In genomic region chr3:90526580-90526979, GRCm38 (mm10) we compare ENCODE assay signal across 13 mouse cellular contexts. TPM values are rescaled to one million over a fixed set of nuclear protein-coding genes. Genes with fewer than 3 reads are reported as not detected.
DNase-seq lines count a peak whose midpoint lies in the region; ATAC-seq and TF ChIP-seq lines count a peak whose summit lies in the region.
"Had no signal": no experiment of that assay in that cellular context is flagged by ENCODE, and none has a peak within 500 bp of the region (broad histone marks: within the 10 kb centered on the region; RNA-seq: fewer than 3 reads in every experiment).

TSS of gene S100a14 (plus strand) at chr3:90526856.

- no peak within 1 kb of the TSS for H3K4me2 ChIP-seq in heart, embryonic 12.5 days
- peak within 1 kb of the TSS; percentile 27; the same call in 1 of the 2 replicates for H3K4me2 ChIP-seq in intestine, postnatal 0 days (replicated peaks; ENCODE audit: low read depth)
- H3K4me2 ChIP-seq in neural tube, embryonic 15.5 days, result no peak within 1 kb of the TSS
- H3K4me2 ChIP-seq: liver, embryonic 13.5 days; neural tube, embryonic 13.5 days had no signal

- TF ChIP-seq EP300 in MEL (IDR thresholded peaks at IDR 0.05; ENCODE audit: low read depth in 1 of 2, low read length in 2 of 2), result no peak

- no peak for TF ChIP-seq CTCF in MEL (IDR thresholded peaks at IDR 0.05 in 2 of 3, conservative IDR thresholded peaks at IDR 0.05 in 1 of 3; ENCODE audit: control insufficient read depth in 1 of 3, insufficient read depth in 1 of 3, low read depth in 2 of 3, low read length in 3 of 3, poor library complexity in 1 of 3, severe bottlenecking in 1 of 3)
- no peak for TF ChIP-seq CTCF in intestine, postnatal 0 days (IDR thresholded peaks at IDR 0.05; ENCODE audit: low read depth)

- no peaks in the 10 kb centered on the region for H3K9me3 ChIP-seq in heart, embryonic 12.5 days (replicated peaks)
- H3K9me3 ChIP-seq in MEL (replicated peaks; ENCODE audit: insufficient read depth, low read length), result no peaks in the 10 kb centered on the region
- H3K9me3 ChIP-seq in intestine, postnatal 0 days (ENCODE audit: control insufficient read depth), result no peaks in the 10 kb centered on the region
- no peaks in the 10 kb centered on the region for H3K9me3 ChIP-seq in neural tube, embryonic 15.5 days (replicated peaks)
- H3K9me3 ChIP-seq: forebrain, embryonic 10.5 days; liver, embryonic 13.5 days; neural tube, embryonic 13.5 days had no signal

- H3K4me3 ChIP-seq in heart, embryonic 12.5 days, result no peak within 1 kb of the TSS
- peak within 1 kb of the TSS; percentile 36 to 42 for H3K4me3 ChIP-seq in MEL (ENCODE audit: control insufficient read depth in 1 of 2, insufficient read depth in 1 of 2, low read depth in 2 of 2, low read length in 2 of 2)
- H3K4me3 ChIP-seq in intestine, postnatal 0 days (ENCODE audit: low read depth, low read length), result no peak within 1 kb of the TSS
- no peak within 1 kb of the TSS for H3K4me3 ChIP-seq in neural tube, embryonic 15.5 days (replicated peaks)
- H3K4me3 ChIP-seq: forebrain, embryonic 10.5 days; liver, embryonic 13.5 days; neural tube, embryonic 13.5 days had no signal

- ATAC-seq in heart, embryonic 12.5 days (ENCODE audit: insufficient number of reproducible peaks, low FRiP score), result peak; percentile 55; the same call in 1 of the 2 replicates
- peak; percentile 86 for ATAC-seq in intestine, postnatal 0 days
- peak; percentile 84 for ATAC-seq in megakaryocyte progenitor cell, adult 5-6 weeks (replicated peaks; ENCODE audit: poor library complexity)
- ATAC-seq in neural tube, embryonic 15.5 days (ENCODE audit: low FRiP score), result no peak

- H3K79me2 ChIP-seq in MEL (ENCODE audit: control insufficient read depth, insufficient read depth, low read length, poor library complexity), result no peaks in the 10 kb centered on the region

- no peak within 1 kb of the TSS for H3K27ac ChIP-seq in heart, embryonic 12.5 days (ENCODE audit: poor library complexity, severe bottlenecking)
- no peak within 1 kb of the TSS for H3K27ac ChIP-seq in MEL (ENCODE audit: control insufficient read depth, low read depth, low read length)
- H3K27ac ChIP-seq in intestine, postnatal 0 days (ENCODE audit: low read depth, low read length), result no peak within 1 kb of the TSS
- H3K27ac ChIP-seq in neural tube, embryonic 15.5 days (replicated peaks), result no peak within 1 kb of the TSS
- H3K27ac ChIP-seq: forebrain, embryonic 10.5 days; liver, embryonic 13.5 days; neural tube, embryonic 13.5 days had no signal

- TF ChIP-seq RAD21 in MEL (IDR thresholded peaks at IDR 0.05; ENCODE audit: low read depth, low read length), result no peak

- 0 out of 2 replicates have a peak, but pooled peaks cover 3% of the 10 kb centered on the region for H3K4me1 ChIP-seq in heart, embryonic 12.5 days (replicated peaks)
- H3K4me1 ChIP-seq in MEL (ENCODE audit: control insufficient read depth in 1 of 2, insufficient read depth in 2 of 2, low read length in 2 of 2), result peaks cover 2 to 13% of the 10 kb centered on the region in 2 experiments; a peak in 2 of 4 replicates
- peaks cover 5% of the 10 kb centered on the region for H3K4me1 ChIP-seq in intestine, postnatal 0 days (replicated peaks; ENCODE audit: control insufficient read depth, insufficient read depth, low read length)
- no peaks in the 10 kb centered on the region for H3K4me1 ChIP-seq in neural tube, embryonic 15.5 days
- H3K4me1 ChIP-seq: forebrain, embryonic 10.5 days; liver, embryonic 13.5 days; neural tube, embryonic 13.5 days had no signal

- 56% methylated on average over 5 of the region's 5 CpGs for whole genome bisulfite sequencing in heart, embryonic 12.5 days
- WGBS in intestine, postnatal 0 days, result 25% methylated on average over 5 of the region's 5 CpGs
- WGBS in neural tube, embryonic 15.5 days, result 75% methylated on average over 5 of the region's 5 CpGs

- no peaks in the 10 kb centered on the region for H3K27me3 ChIP-seq in heart, embryonic 12.5 days (replicated peaks)
- peaks cover 0 to 2% of the 10 kb centered on the region in 2 experiments; a peak in 1 of 4 replicates for H3K27me3 ChIP-seq in MEL (ENCODE audit: control insufficient read depth in 1 of 2, insufficient read depth in 2 of 2, low read length in 2 of 2)
- H3K27me3 ChIP-seq in intestine, postnatal 0 days (replicated peaks; ENCODE audit: control insufficient read depth, insufficient read depth, low read length), result no peaks in the 10 kb centered on the region
- H3K27me3 ChIP-seq in neural tube, embryonic 15.5 days (replicated peaks), result no peaks in the 10 kb centered on the region
- H3K27me3 ChIP-seq: liver, embryonic 13.5 days; neural tube, embryonic 13.5 days had no signal

- 0 out of 2 replicates have a peak, but pooled peaks cover 4% of the 10 kb centered on the region for H3K36me3 ChIP-seq in heart, embryonic 12.5 days
- no peaks in the 10 kb centered on the region; a peak in 2 of 4 replicates for H3K36me3 ChIP-seq in MEL (ENCODE audit: control insufficient read depth in 1 of 2, insufficient read depth in 2 of 2, low read length in 2 of 2)
- peaks cover 7% of the 10 kb centered on the region; the same call in 1 of the 2 replicates for H3K36me3 ChIP-seq in intestine, postnatal 0 days (ENCODE audit: control insufficient read depth, insufficient read depth)
- no peaks in the 10 kb centered on the region for H3K36me3 ChIP-seq in neural tube, embryonic 15.5 days
- H3K36me3 ChIP-seq: forebrain, embryonic 10.5 days; liver, embryonic 13.5 days; neural tube, embryonic 13.5 days had no signal

- peak in 1 of 2 experiments; percentile 23; a peak in 1 of 4 replicates for TF ChIP-seq POLR2A in MEL (IDR thresholded peaks at IDR 0.05; ENCODE audit: control insufficient read depth in 1 of 2, insufficient read depth in 1 of 2, low read depth in 1 of 2, low read length in 2 of 2, poor library complexity in 1 of 2)

- DNase-seq in heart, postnatal 14 days, result no peak
- DNase-seq in MEL (ENCODE audit: low read depth, low spot score), result peak; percentile 89
- no peak for DNase-seq in c-Kit-positive CD71-positive TER-119-positive erythroid progenitor cells, embryonic 14.5 days (ENCODE audit: low spot score)
- DNase-seq in adrenal gland, adult 8-10 months, result no peak
- DNase-seq: cerebellum, adult 18-20 months; heart, postnatal 4 days; liver, embryonic 13.5 days had no signal

- intact Hi-C loops in heart, postnatal 14 days (cut with DNase I), result loop anchor here (10.0 kb wide), 1 partner anchor 178 kb away; no protein-coding TSS in a partner anchor

- no peak within 1 kb of the TSS for H3K9ac ChIP-seq in heart, embryonic 12.5 days
- peak within 1 kb of the TSS; percentile 37; the same call in 1 of the 2 replicates for H3K9ac ChIP-seq in MEL (ENCODE audit: control insufficient read depth, low read depth, low read length, poor library complexity, severe bottlenecking)
- no peak within 1 kb of the TSS for H3K9ac ChIP-seq in intestine, postnatal 0 days (ENCODE audit: low read depth, low read length)
- no peak within 1 kb of the TSS for H3K9ac ChIP-seq in neural tube, embryonic 15.5 days (replicated peaks)
- H3K9ac ChIP-seq: liver, embryonic 13.5 days; neural tube, embryonic 13.5 days had no signal

TF ChIP-seq in MEL, 35 proteins besides CTCF, POLR2A, EP300 and RAD21:
- 0 out of 2 replicates have a peak, but pooled peaks have one; percentile 39 for TF ChIP-seq HCFC1 (IDR thresholded peaks at IDR 0.05; ENCODE audit: low read depth, low read length)
- TF ChIP-seq GABPA (IDR thresholded peaks at IDR 0.05; ENCODE audit: low read depth, low read length), result no peak
- peak; percentile 63 for TF ChIP-seq SIN3A (IDR thresholded peaks at IDR 0.05; ENCODE audit: low read length)
- TF ChIP-seq MAZ (IDR thresholded peaks at IDR 0.05; ENCODE audit: low read depth, low read length), result peak; percentile 75; the same call in 1 of the 2 replicates
TF ChIP-seq in MEL: peak in this region for 3.

RNA-seq across cellular contexts. Expression of gene S100a14, which starts in this region (rescaled TPM):
- not detected in 2 replicates for polyA plus RNA-seq in heart, embryonic 12.5 days (2016; fragmentation: Nextera tagmentation; extraction: Ambion mirVana)
- 1 to 10 TPM in 1 of 2 experiments, under 1 TPM in 1; 0.74 to 1.7 TPM for total RNA-seq in heart, postnatal 14 days (2021)
- total RNA-seq in MEL (2012; rRNA removed), result not detected in 2 replicates
- not detected for polyA plus RNA-seq in MEL (2012; ENCODE audit: insufficient read depth in 1 of 2, insufficient read length in 2 of 2, low read depth in 1 of 2, low replicate concordance in 2 of 2, missing spikeins in 1 of 2)
- polyA plus RNA-seq in intestine, postnatal 0 days (2015; fragmentation: Nextera tagmentation; extraction: Ambion mirVana), result 0.61 and 1.1 TPM in 2 replicates
- total RNA-seq in megakaryocyte progenitor cell, adult 5-6 weeks (2015), result not detected in 2 replicates
- 0.33 TPM in 1 of 2 replicates, not detected in the other for total RNA-seq in megakaryocyte progenitor cell, adult 5-6 weeks (2017)
- polyA plus RNA-seq in neural tube, embryonic 15.5 days (2015; fragmentation: Nextera tagmentation; extraction: Ambion mirVana), result 0.87 and 13.5 TPM in 2 replicates
- 1 to 10 TPM in 2 of 4 experiments, under 1 TPM in 1, not detected in 1; 0.42 to 1.5 (median 1.2) TPM for total RNA-seq in adrenal gland, adult 8-10 months (2022)
- polyA plus RNA-seq: forebrain, embryonic 10.5 days; liver, embryonic 13.5 days; neural tube, embryonic 13.5 days had no signal

Comparison
In these comparisons a context has a peak if more than half of its experiments do, and no peak if none do; other contexts are left out.
1. Peak in ATAC-seq in heart, embryonic 12.5 days; RNA of the gene not detected or under 1 TPM.
2. Peak in DNase-seq, H3K4me3 ChIP-seq and H3K9ac ChIP-seq in MEL; RNA of the gene not detected or under 1 TPM.
3. Peak in ATAC-seq in megakaryocyte progenitor cell, adult 5-6 weeks; RNA of the gene not detected or under 1 TPM.